Mouse (Mus musculus) E14TG2a.4 (cell line): ENCODE results near the gene Slc8b1.
A peak's percentile ranks its signal among the peaks of the same experiment; 100 is the strongest.

Experiments used
- CTCF ChIP-seq: conservative IDR thresholded peaks from 2 replicates; pipeline ENCODE4 v1.5.1; 2014; ENCODE audit warnings: low read length
- NANOG ChIP-seq: IDR thresholded peaks from 2 replicates; pipeline ENCODE4 v1.6.1; 2014; ENCODE audit warnings: borderline replicate concordance, low read length, mixed read lengths
- POU5F1 ChIP-seq: IDR thresholded peaks from 2 replicates; pipeline ENCODE4 v1.6.1; 2014; ENCODE audit warnings: low read length, borderline replicate concordance

- peak; percentile 80 for TF ChIP-seq CTCF
- TF ChIP-seq POU5F1 = no peak
- TF ChIP-seq NANOG = no peak
Measured at GRCm38 (mm10) chr5:120522649-120523048, 11.7 kb downstream of the Slc8b1 start.
